Mouse (Mus musculus) heart, postnatal 0 days (tissue): ENCODE measurements at regions not wholly inside any gene's neighbourhood (a gene's known extent, or its start where the extent isn't known, plus 50 kb on each side); places are given as distances from the start of the nearest gene placed in this dataset.

Experiments
- CTCF ChIP-seq: IDR thresholded peaks from 2 replicates; pipeline ENCODE4 v1.5.1; 2016; ENCODE audit warnings: antibody characterized with exemption, control low read depth, low read depth
- EP300 ChIP-seq: IDR thresholded peaks from 2 replicates; pipeline ENCODE4 v1.6.1; 2016; ENCODE audit warnings: antibody characterized with exemption, low read depth

DNA sequence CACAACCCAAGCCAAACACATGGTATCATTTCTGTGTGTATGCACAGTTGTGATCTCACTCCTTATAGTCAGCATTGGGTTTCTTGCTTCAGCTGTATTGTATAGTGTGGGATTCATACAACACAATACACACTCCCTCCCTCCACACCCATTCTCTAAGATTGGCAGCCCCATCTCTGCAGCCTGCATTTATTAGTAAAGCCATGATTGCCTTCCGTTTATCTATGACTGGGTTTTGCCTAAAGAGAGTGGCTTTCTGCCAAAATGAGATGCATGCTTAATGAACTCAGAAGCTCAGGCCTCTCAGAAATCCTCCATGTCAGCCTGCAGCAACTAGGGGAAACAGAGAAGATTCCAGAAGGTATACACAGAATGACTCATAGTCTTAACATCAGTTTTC is 129.4 kb upstream of the Chl1 start:
- TF ChIP-seq CTCF (no peak), EP300 (no peak)
